Mouse (Mus musculus): ENCODE results near the gene Usp39. TPM values are rescaled to one million over a fixed set of nuclear protein-coding genes. Genes with fewer than 3 reads are reported as not detected.

Gene Usp39
- polyA plus RNA-seq, 1 experiment from 2014 or later = 40.5 TPM

DNA sequence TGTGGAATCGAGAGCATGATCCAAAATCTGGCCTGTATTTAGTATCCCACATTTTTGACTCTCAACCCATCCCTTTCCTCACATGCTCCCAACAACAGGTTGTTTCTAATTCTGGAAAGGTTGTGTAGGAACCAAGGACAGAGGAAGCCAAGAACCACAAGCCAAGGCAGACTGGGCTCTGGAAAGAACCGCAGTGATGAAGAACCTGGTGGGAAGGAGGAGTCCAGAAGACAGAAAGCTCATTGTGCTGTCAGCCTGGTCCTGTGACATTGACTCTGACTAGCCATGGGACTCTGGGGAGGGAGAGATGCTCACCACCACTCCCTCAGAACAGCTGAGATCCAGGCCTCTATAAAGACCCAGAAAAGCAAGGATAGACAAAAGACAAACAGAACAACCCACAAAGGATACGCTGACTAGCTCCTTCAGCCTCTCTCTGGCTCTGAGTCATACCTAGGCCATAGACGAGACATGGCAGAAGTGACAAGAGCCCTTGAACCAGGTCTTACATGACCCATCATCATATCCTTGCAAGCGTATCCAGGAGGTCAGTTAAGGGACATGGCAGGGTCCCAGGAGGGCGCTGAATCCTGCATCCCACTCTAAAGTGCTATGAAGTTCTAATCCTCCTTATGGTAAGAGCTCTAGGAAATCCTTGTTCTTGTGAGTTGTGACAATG, 38.3 kb upstream of the Usp39 start:
- no peaks in the 10 kb centered on the region for H3K9me3 ChIP-seq
- no peak overlapping the region for H3K27ac ChIP-seq (replicated peaks)
- ATAC-seq (ENCODE audit: low FRiP score, low read depth) = no peak
- H3K27me3 ChIP-seq = peaks cover 24% of the 10 kb centered on the region
- no peak overlapping the region for H3K4me2 ChIP-seq
- WGBS = 85% methylated on average over 6 of the region's 6 CpGs
- H3K4me1 ChIP-seq (replicated peaks) = peaks cover 6% of the 10 kb centered on the region; the same call in 1 of the 2 replicates
- H3K9ac ChIP-seq = no peak overlapping the region
- no peak overlapping the region for H3K4me3 ChIP-seq
- no peaks in the 10 kb centered on the region for H3K36me3 ChIP-seq

DNA sequence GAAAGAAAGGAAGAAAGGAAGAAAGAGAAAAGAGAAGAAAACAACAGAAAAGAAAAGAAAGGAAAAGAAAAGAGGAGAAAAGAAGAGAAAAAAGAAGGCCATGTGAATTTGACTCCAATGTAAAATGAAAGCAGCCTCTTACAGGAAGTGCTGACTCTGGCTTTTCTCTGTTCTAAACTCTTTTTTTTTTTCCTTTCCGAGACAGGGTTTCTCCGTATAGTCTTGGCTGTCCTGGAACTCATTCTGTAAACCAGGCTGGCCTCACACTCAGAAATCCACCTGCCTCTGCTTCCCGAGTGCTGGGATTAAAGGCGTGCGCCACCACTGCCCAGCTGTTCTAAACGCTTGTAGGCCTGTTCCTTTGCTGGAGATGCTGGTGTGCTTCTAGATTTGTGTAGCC, 37.5 kb upstream of the Usp39 start:
- H3K9me3 ChIP-seq = no peaks in the 10 kb centered on the region
- ATAC-seq (ENCODE audit: low FRiP score, low read depth) = no peak
- H3K4me1 ChIP-seq (replicated peaks) = peaks cover 6% of the 10 kb centered on the region; the same call in 1 of the 2 replicates
- no peaks in the 10 kb centered on the region for H3K36me3 ChIP-seq
- 87% methylated on average over 6 of the region's 6 CpGs for WGBS
- peaks cover 24% of the 10 kb centered on the region for H3K27me3 ChIP-seq
- H3K27ac ChIP-seq (replicated peaks) = no peak overlapping the region
- no peak overlapping the region for H3K4me2 ChIP-seq
- H3K9ac ChIP-seq = no peak overlapping the region
- H3K4me3 ChIP-seq = no peak overlapping the region

DNA sequence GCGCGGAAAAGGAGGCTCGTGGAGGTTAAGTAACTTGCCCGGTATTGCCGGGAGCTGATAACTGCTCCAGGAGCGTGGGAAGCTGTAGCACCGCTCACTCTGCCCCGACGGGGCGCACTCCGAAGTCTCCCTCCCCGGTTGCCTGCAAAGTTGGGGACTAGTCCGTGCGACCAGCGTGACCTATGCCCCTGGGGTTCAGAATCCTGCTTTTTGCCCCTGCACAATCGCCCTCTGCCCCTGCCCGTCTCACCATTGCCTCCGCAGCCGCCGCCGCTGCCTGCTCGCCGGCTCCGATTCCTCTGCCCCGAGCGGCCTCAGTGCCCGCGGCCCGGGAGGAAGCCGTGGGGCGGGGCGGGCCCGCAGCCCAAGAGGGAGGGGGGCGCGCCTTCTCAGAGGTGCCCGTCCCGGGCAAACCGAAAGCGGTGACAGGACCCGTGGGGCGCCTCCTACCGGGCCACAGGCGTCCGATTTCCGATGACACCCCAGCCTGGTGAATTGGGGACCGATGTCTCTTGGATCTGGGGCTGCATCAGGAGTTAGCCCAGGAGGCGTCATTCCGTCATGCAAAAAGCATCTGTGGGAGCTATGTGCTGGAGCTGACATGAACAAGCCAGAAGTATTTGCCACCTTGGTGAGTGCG, 35.3 kb upstream of the Usp39 start, which contains the start of gene Vamp5:
TSS of gene Vamp5 (minus strand) at position 338 of the 640 bp plus-strand sequence.
- Histone ChIP-seq H3K4me1 (replicated peaks) (peaks cover 6% of the 10 kb centered on the region; the same call in 1 of the 2 replicates), H3K27ac (replicated peaks) (no peak within 1 kb of the TSS; the same call in 1 of the 2 replicates), H3K27me3 (peaks cover 24% of the 10 kb centered on the region), H3K9ac (no peak within 1 kb of the TSS), H3K4me3 (peak within 1 kb of the TSS; percentile 36), H3K4me2 (peak within 1 kb of the TSS; percentile 57), H3K36me3 (no peaks in the 10 kb centered on the region), H3K9me3 (no peaks in the 10 kb centered on the region)
- peak; percentile 51; the same call in 1 of the 2 replicates for ATAC-seq (ENCODE audit: low FRiP score, low read depth)
- 3% methylated on average over 42 of the region's 49 CpGs for WGBS

DNA sequence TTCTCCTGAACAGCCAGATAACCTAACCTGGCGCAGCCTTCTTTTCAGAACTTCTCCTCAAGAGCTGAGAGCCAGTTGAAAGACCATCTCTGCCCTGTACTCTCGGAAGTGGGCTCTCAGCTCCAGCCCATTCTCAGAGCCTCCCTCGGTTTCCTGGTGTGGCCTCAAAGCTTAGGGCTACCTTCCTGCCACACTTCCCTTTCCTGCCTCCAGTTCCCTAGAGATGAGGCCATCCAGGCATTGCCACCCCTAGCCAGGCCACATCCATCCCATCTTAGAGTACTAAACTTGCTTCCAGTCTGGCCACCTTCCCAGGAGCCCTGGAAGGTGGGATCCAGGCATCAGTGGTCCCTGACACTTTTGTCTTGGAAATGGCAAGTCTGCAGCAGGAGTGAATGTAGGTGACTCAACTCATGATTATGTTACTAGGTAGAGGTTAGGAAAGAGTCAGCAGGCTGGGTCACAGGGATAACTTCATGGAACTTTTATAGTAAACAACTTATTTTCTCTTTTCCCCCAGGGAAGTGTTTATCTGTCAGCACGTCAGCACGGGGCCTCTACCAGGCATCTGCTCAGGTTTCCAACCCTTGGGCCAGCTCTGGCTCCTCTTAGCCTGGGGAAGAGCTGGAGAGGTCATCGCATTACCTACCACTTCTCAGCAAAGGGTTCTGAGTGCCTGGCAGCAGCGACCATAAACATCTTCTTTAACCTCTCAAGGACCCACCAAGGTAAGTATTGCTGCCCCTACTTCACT, 34.6 kb upstream of the Usp39 start:
- peak overlapping the region; percentile 57 for H3K4me2 ChIP-seq
- H3K4me3 ChIP-seq = peak overlapping the region; percentile 36
- ATAC-seq (ENCODE audit: low FRiP score, low read depth) = no peak
- peaks cover 24% of the 10 kb centered on the region for H3K27me3 ChIP-seq
- peaks cover 6% of the 10 kb centered on the region; the same call in 1 of the 2 replicates for H3K4me1 ChIP-seq (replicated peaks)
- 47% methylated on average over 7 of the region's 7 CpGs for WGBS
- H3K9me3 ChIP-seq = no peaks in the 10 kb centered on the region
- no peaks in the 10 kb centered on the region for H3K36me3 ChIP-seq
- no peak overlapping the region for H3K9ac ChIP-seq
- no peak overlapping the region for H3K27ac ChIP-seq (replicated peaks)

DNA sequence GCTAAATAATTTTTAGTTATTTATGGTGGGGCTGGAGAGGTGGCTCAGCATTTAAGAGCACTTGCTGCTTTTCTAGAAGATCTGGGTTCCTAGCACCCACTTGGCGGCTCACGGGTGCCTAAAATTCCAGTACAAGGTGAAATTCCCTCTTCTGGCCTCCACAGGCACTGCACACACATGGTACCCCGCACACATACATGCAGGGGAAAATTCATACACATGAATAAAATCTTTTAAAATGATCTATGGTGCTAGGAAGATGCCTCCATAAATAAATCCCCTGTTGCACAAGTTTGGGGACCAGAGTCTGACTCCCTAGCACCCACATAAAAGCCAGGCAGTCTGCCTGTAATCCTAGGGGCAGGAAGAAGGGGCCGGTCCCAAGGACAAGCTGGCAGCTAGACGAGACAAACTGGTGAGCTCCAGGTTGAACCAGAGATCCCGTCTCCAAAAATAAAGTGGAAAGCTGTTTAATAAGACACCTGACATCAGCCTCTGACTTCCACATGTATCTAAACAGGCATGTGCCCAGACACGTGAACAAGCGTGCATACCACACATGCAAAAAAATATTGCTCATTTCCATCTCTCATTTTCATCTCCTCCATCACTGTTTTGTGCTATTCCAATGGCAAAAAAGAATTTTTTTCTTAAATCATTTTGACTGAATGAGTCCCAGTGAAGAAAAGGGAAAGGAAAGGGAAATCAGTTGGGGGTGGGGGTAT, 33.7 kb upstream of the Usp39 start:
- Histone ChIP-seq H3K27me3 (peaks cover 24% of the 10 kb centered on the region), H3K27ac (replicated peaks) (no peak overlapping the region), H3K4me3 (no peak overlapping the region), H3K4me1 (replicated peaks) (peaks cover 6% of the 10 kb centered on the region; the same call in 1 of the 2 replicates), H3K36me3 (no peaks in the 10 kb centered on the region), H3K4me2 (no peak overlapping the region), H3K9ac (no peak overlapping the region), H3K9me3 (no peaks in the 10 kb centered on the region)
- WGBS = 88% methylated on average over 8 of the region's 8 CpGs
- ATAC-seq (ENCODE audit: low FRiP score, low read depth) = no peak

DNA sequence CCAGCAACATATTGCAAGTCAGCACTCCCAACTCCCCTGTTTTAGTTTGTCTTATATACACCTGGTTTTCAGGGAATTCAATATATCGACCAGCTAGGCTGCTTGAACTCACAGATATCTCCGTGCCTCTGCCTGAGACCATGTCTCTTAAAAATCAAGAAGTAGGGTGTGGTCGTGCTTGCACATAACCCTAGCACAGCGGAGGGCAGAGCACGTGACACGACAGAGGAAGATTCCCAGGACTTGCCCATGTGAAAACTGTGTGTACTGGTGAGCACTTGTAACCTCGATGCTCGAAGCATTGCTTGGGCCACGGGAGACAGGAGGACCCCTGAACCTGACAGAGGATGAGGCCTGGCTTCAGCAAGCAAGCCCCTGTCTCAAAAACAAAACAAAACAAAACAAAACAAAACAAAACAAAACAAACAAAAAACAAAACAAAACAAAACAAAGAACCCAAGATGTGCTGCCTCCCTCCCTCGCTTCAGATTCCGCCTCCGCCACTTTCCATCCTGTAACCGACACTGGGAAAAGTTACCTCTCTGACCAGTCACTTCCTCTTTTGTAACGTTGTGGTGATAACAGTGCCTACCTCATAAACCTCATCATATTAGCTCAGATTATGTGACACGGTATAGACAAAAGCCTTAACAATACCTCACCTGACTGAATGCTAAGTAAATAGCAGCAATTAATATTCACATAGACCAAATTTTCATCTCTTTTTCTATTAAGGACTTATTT, 30.0 kb upstream of the Usp39 start:
- peaks cover 15% of the 10 kb centered on the region for H3K27me3 ChIP-seq
- WGBS = 82% methylated on average over 15 of the region's 15 CpGs
- H3K27ac ChIP-seq (replicated peaks) = no peak overlapping the region

DNA sequence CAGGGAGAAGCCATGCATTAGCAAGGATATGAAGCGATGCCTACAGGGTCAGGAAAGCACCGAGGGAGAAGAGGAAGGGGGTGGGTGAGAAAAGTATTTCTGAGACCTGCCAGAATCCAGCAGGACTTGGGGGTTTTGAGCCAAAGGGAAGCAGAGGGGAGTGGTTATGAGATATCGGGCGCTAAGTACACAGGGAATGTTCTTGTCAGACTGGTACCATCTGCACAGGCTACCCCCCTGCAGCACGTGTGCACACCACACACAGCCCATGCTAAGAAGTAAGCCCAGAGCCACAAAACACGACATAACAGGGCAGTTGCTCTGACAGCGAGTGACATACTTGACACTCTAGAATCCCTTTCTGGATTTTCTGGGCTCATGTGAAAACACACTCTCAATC, 29.2 kb upstream of the Usp39 start:
- no peak overlapping the region for H3K9ac ChIP-seq
- no peaks in the 10 kb centered on the region for H3K36me3 ChIP-seq
- H3K9me3 ChIP-seq = no peaks in the 10 kb centered on the region
- H3K27me3 ChIP-seq = peaks cover 9% of the 10 kb centered on the region; the same call in 1 of the 2 replicates
- ATAC-seq (ENCODE audit: low FRiP score, low read depth) = no peak
- H3K4me2 ChIP-seq = no peak overlapping the region
- no peak overlapping the region for H3K4me3 ChIP-seq
- H3K27ac ChIP-seq (replicated peaks) = no peak overlapping the region
- WGBS = 81% methylated on average over 7 of the region's 7 CpGs
- no peaks in the 10 kb centered on the region for H3K4me1 ChIP-seq (replicated peaks)

More for the DNA sequence above, 30.0 kb upstream of the Usp39 start:
- Histone ChIP-seq H3K4me3 (no peak overlapping the region), H3K4me2 (no peak overlapping the region), H3K4me1 (replicated peaks) (peaks cover under 1% of the 10 kb centered on the region; the same call in 1 of the 2 replicates), H3K9ac (no peak overlapping the region), H3K9me3 (no peaks in the 10 kb centered on the region), H3K36me3 (no peaks in the 10 kb centered on the region)
- no peak for ATAC-seq (ENCODE audit: low FRiP score, low read depth)

DNA sequence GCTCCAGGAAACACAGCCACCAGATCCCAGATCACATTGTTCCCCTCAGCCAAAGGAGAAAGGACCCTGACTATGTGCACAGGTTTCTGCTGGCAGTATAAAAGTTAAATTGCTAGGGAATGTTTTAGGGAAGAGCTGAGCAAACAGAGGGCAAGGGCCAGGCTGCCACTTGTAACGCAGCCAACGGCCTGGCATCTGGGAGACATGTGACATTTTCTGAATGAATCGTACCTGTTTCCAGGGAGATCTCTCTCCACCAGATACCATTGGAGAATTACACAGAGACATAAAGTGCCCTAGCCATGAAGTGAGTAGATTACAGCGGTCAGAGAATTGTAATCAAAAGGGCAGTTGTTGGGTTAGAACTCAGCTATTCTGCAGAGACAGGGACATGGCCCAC, 28.2 kb upstream of the Usp39 start:
- Histone ChIP-seq H3K36me3 (no peaks in the 10 kb centered on the region), H3K4me3 (no peak overlapping the region), H3K9me3 (no peaks in the 10 kb centered on the region), H3K4me2 (no peak overlapping the region), H3K27me3 (no peaks in the 10 kb centered on the region), H3K9ac (no peak overlapping the region), H3K27ac (replicated peaks) (no peak overlapping the region), H3K4me1 (replicated peaks) (no peaks in the 10 kb centered on the region)
- 80% methylated on average over 4 of the region's 4 CpGs for WGBS
- ATAC-seq (ENCODE audit: low FRiP score, low read depth) = no peak

DNA sequence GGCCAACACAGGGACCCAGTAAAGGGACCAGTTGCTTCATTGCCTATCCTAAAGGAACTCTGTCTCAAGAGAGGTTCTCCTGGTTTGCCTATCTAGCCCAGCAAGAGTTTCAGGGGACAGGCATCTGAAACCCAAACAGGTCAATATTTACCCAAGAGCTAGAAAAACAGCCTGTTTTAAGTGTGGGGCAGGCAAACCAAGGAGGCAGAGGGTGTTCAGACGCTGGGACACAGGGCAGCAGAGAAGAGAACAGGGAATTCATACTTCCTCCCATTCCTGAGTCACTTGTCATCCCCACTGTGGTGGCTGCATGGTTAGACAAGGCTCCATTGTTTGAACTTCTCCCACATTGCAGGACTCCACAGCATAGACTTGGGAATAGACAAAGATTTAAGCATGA, 26.6 kb upstream of the Usp39 start:
- H3K9me3 ChIP-seq = no peaks in the 10 kb centered on the region
- H3K27me3 ChIP-seq = no peaks in the 10 kb centered on the region
- no peak overlapping the region for H3K9ac ChIP-seq
- no peaks in the 10 kb centered on the region for H3K4me1 ChIP-seq (replicated peaks)
- no peaks in the 10 kb centered on the region for H3K36me3 ChIP-seq
- no peak for ATAC-seq (ENCODE audit: low FRiP score, low read depth)
- H3K4me3 ChIP-seq = no peak overlapping the region
- H3K4me2 ChIP-seq = no peak overlapping the region
- no peak overlapping the region for H3K27ac ChIP-seq (replicated peaks)
- WGBS = 28% methylated on average over 1 of the region's 1 CpGs

GRCm38 (mm10) chr6:72371147-72371546, 26.2 kb upstream of the Usp39 start:
- Histone ChIP-seq H3K27ac (replicated peaks) (no peak overlapping the region), H3K9ac (no peak overlapping the region)

DNA sequence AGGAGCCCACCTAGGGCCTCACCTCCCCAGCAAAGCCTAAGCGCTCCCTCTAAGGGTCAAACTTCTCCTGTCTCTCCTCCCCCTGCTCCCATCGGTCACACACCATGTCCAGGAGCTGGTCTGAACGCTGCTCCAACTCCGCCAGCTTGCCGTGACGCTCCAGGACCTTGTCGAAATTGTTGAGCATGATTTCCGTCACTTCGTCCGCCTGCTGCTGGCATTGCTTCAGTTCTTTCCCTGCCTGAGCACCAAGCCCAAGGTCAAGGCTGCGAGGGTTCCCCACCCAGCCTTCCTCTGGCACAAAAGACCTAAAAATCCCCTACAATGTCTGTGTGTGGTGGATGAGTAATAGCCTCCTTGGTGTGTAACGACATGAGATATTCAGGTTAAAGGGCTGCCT, 25.1 kb upstream of the Usp39 start:
- ATAC-seq (ENCODE audit: low FRiP score, low read depth) = no peak
- H3K27ac ChIP-seq (replicated peaks) = no peak overlapping the region
- no peaks in the 10 kb centered on the region for H3K36me3 ChIP-seq
- no peak overlapping the region for H3K4me3 ChIP-seq
- 90% methylated on average over 12 of the region's 12 CpGs for WGBS
- H3K4me1 ChIP-seq (replicated peaks) = no peaks in the 10 kb centered on the region
- no peak overlapping the region for H3K9ac ChIP-seq
- no peak overlapping the region for H3K4me2 ChIP-seq
- H3K27me3 ChIP-seq = no peaks in the 10 kb centered on the region
- H3K9me3 ChIP-seq = no peaks in the 10 kb centered on the region

More at GRCm38 (mm10) chr6:72371147-72371546, 26.2 kb upstream of the Usp39 start:
- Histone ChIP-seq H3K4me3 (no peak overlapping the region), H3K9me3 (no peaks in the 10 kb centered on the region), H3K4me1 (replicated peaks) (no peaks in the 10 kb centered on the region), H3K36me3 (no peaks in the 10 kb centered on the region), H3K27me3 (no peaks in the 10 kb centered on the region), H3K4me2 (no peak overlapping the region)
- 47% methylated on average over 5 of the region's 5 CpGs for WGBS
- ATAC-seq (ENCODE audit: low FRiP score, low read depth) = no peak
